24 mouse cellular contexts compared by ENCODE assay signal in the genomic region with DNA sequence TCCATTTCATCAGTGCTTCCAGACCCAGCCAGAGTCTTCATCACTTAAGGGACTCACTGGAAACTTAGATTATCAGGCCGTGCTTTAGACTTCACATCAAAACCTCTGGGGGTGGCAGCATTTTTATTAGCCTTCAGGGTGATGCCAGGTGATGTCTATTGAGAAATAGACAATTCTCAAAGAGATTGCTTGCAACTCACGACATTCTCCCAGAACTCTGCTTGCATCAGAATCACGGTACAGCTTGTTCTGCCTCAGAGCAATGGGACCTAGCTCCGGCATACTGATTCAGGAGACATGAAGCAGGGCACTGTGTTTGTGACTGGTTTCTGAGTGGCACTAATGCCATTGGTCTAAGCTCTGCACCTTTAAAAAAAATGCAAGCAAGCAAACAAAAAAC.
"Had no signal": no experiment of that assay in that cellular context is flagged by ENCODE, and none has a peak within 500 bp of the region (broad histone marks: within the 10 kb centered on the region; RNA-seq: fewer than 3 reads in every experiment).

No protein-coding gene starts in this region.

- DNase-seq: cerebellum, adult 2 months; cerebellum, adult 8-10 months; cerebellum, adult 9-10 months; cerebellum, adult 9-11 months; cerebellum, postnatal 14 days; cerebellum, postnatal 25 days; cerebellum, postnatal 36 days; embryo, embryonic 11 days; forebrain, postnatal 0 days; gastrocnemius, postnatal 25 days; gastrocnemius, postnatal 36 days; heart, adult 18-20 months; heart, adult 2 months had no signal

- H3K27me3 ChIP-seq: embryonic facial prominence, embryonic 12.5 days; embryonic facial prominence, embryonic 13.5 days; embryonic facial prominence, embryonic 15.5 days; forebrain, embryonic 12.5 days; forebrain, embryonic 13.5 days; forebrain, embryonic 15.5 days had no signal

- H3K36me3 ChIP-seq: embryonic facial prominence, embryonic 10.5 days; embryonic facial prominence, embryonic 12.5 days; embryonic facial prominence, embryonic 13.5 days; embryonic facial prominence, embryonic 15.5 days; forebrain, embryonic 10.5 days; forebrain, embryonic 12.5 days; forebrain, embryonic 15.5 days; heart, embryonic 10.5 days had no signal

- H3K9me3 ChIP-seq: embryonic facial prominence, embryonic 10.5 days; embryonic facial prominence, embryonic 12.5 days; embryonic facial prominence, embryonic 13.5 days; embryonic facial prominence, embryonic 15.5 days; forebrain, embryonic 10.5 days; forebrain, embryonic 12.5 days; forebrain, embryonic 13.5 days; forebrain, embryonic 15.5 days; heart, embryonic 10.5 days had no signal

- H3K4me1 ChIP-seq: embryonic facial prominence, embryonic 10.5 days; embryonic facial prominence, embryonic 12.5 days; embryonic facial prominence, embryonic 13.5 days; embryonic facial prominence, embryonic 15.5 days; forebrain, embryonic 10.5 days; forebrain, embryonic 12.5 days; forebrain, embryonic 13.5 days; heart, embryonic 10.5 days had no signal

- H3K4me3 ChIP-seq: embryonic facial prominence, embryonic 10.5 days; embryonic facial prominence, embryonic 12.5 days; embryonic facial prominence, embryonic 13.5 days; embryonic facial prominence, embryonic 15.5 days; erythroblast, embryonic 14.5 days; forebrain, embryonic 10.5 days; forebrain, embryonic 12.5 days; forebrain, embryonic 13.5 days; forebrain, embryonic 15.5 days; gastrocnemius, adult 2 months; heart, adult 2 months; heart, embryonic 10.5 days had no signal

- H3K27ac ChIP-seq: embryonic facial prominence, embryonic 10.5 days; embryonic facial prominence, embryonic 12.5 days; embryonic facial prominence, embryonic 13.5 days; embryonic facial prominence, embryonic 15.5 days; forebrain, embryonic 10.5 days; forebrain, embryonic 12.5 days; forebrain, embryonic 13.5 days; forebrain, embryonic 15.5 days; gastrocnemius, adult 2 months; heart, adult 2 months; heart, embryonic 10.5 days had no signal
